Mouse (Mus musculus): ENCODE results near the gene Src.

DNA sequence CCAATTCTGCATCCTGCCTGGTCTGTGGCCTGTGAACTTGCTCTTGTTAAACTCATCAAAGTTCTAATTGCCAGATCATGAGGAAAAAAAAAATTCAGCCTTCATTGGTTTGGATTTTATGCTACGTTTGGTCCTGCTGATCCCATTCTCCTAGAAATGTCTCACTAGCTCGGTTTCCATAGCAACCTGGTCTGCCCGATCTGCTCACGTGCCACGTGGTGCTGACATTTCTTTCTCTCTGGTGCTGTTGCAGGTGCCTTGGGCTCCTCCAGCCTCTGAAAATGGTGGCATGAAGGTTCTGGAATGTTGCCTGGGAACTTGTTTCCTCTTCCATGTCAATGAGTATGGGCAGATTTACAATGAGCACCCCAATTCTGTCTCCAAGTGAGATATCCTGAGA lies 102.3 kb downstream of the Src start:
- TF ChIP-seq CTCF (IDR thresholded peaks at IDR 0.05; ENCODE audit: low read depth, low read length): no peak
- no peak for TF ChIP-seq POLR2A (IDR thresholded peaks at IDR 0.05; ENCODE audit: extremely low read depth, insufficient read depth, low read length)
